Mouse (Mus musculus) right cerebral cortex, postnatal 36 days (tissue): Measurements from ENCODE around the gene Bfsp2.
A peak's percentile ranks its signal among the peaks of the same experiment; 100 is the strongest.
"Not testable (repeated sequence)": the region's sequence is repeated elsewhere in the genome, so short reads cannot be mapped to it uniquely, and the experiment has no call there.

ENCODE experiments used
- DNase-seq, 2 experiments: peaks; one replicate each; pipeline ENCODE4 v3.0.0; 2022; ENCODE audit warnings: low spot score in 2 of 2, mixed read lengths in 1 of 2

Bfsp2 gene

DNA sequence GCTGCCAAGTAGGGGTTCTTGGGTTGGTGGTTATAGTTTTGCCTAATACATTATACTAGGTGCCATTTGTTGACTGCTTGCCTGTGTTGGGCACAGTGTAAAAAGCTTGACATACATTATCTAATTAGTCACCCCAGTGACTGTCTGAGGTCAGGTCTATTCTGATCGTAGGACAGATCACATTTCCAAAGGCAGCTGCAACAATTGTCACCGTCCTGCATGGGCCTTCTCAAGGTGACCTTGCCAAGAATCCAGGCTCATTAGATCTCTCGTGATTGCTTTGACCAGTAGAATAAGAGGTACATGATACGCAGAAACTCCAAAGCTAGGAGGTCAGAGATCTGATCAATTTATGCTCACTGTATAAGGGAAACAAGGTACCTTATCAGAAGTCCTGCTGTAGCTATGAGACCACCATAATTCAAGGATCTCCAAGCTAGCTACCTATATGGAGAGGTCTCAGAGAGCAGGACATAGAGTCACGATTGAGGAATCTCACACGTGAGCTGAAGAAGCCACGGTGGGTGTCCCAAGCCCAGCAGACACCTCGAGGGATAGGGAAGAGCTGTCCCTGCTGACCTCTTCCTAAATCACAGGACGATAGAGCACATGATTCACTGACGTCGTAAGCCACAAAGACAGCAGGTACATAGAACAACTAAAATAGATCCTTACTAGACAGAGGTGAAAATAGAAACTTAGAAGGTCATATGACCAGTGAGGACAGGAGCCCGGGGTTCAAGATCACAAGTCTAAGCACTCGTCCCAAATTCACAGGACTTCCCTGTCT, 49.6 kb downstream of the Bfsp2 start:
- DNase-seq = no peak

GRCm38 (mm10) chr9:103426425-103426824, 53.8 kb downstream of the Bfsp2 start:
- no peak for DNase-seq

- DNase-seq = no peak
Observed at GRCm38 (mm10) chr9:103424869-103425268, 55.4 kb downstream of the Bfsp2 start.

- no peak for DNase-seq
Observed at GRCm38 (mm10) chr9:103423951-103424350, 56.3 kb downstream of the Bfsp2 start.

GRCm38 (mm10) chr9:103423384-103423783, 56.8 kb downstream of the Bfsp2 start:
- DNase-seq = no peak

DNA sequence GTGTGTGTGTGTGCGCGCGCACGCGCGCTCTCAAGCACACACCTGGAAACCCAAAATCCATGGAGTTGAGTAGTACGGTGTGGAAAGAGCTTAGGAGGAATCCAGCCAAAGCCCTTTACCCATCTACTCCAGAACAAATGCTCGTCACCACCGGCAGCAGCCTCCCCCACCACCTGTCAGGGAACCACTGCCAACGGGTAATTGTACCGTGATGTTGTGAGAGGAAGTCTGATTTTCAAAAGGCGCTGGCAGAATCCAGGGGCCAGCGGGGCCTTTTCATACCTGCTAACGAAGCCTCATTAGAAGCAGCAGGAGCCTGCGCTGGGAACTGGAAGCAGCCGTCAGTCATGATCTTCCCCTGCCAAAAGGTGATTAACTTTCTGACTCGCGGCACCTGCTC, 57.4 kb downstream of the Bfsp2 start:
- no peak for DNase-seq

GRCm38 (mm10) chr9:103420844-103421243, 59.4 kb downstream of the Bfsp2 start:
- DNase-seq = no peak

DNA sequence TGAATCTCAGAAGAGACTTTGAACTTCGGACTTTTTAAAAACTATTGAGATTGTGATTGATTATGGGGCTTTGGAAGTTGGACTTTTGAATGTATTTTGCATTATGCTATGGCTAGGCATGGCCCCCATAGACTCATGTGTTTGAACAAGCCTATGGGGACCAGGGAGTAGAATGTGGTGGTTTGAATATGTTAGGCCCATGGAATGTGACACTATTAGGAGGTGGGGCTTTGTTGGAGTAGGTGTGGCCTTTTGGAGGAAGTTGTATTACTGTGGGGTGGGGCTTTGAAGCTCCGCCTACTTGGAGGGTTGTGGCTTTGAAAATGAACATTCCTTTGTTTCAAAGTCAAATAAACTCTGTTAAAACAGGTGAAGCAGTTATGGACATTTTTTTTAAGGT, 61.4 kb downstream of the Bfsp2 start:
- DNase-seq = no peak

DNA sequence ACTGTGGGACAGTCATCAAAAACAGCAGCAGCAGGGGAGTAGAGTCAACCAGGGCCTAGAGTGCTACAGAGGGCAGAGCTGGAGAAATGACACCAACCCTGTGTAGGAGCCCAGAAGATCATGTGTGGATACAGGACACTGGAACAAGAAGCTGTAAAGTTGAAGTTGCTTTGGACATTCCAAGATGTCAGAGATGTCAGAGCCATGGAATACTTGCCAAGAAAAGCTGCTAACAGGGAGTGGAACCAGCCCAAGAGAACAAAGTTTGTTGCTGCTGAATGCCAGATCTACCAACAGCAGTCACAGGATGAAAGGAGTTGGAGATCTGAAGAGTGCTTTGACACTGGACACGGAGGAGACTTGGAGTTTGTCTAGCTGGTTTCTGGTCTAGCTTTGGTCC, 62.0 kb downstream of the Bfsp2 start:
- DNase-seq = not testable (repeated sequence)

DNA sequence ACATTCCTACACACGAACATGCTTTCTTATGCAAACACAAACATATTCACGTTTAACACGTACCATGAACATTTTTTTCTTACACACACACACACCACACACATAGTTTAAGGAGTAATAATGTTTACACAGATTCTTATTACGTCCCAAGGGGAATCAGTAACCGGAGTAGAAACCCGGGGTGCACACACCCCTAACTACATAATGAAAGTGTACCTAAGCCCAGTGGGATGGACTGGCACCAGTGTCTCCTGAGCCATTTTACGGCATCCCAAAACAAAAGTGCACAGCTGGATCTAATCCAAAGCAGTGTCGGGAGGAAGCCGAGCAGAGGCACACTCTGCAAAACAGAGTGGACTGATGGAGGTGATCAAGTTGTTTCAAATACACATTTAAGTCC, 66.8 kb downstream of the Bfsp2 start:
- no peak for DNase-seq

- DNase-seq = no peak
Observed at GRCm38 (mm10) chr9:103409119-103409518, 71.1 kb downstream of the Bfsp2 start.

- no peak for DNase-seq
Observed at GRCm38 (mm10) chr9:103408136-103408777, 72.0 kb downstream of the Bfsp2 start.

DNA sequence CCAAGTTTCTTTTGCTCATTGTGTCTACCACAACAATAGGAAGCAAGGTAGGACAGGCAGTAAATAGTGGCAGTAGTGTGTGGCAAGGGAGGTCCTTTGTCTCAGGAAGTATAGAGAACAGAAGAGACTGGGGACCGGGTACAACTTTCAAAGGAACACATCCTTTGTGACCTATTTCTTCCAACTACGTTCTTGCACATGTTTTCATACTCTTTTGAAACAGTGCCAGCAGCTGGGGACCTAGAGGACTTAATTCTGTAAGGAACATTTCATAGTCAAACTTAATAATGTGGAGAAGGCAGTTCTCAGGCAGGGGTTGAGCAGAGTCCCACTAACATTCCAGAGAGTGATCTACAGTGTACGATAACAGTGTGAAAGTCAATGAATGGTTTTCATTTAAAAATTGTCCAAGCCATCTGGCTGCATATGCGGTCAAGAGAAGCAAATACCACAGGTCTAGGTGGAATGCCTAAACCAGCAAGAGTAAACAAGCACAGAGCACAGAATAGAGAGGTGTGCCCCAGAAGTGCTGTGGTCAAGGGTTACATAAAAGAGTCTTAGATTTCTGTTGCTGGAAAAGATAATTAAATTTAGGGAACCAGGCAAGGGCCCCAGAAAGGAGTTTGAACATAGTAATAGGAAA, 76.8 kb downstream of the Bfsp2 start:
- DNase-seq = no peak

DNA sequence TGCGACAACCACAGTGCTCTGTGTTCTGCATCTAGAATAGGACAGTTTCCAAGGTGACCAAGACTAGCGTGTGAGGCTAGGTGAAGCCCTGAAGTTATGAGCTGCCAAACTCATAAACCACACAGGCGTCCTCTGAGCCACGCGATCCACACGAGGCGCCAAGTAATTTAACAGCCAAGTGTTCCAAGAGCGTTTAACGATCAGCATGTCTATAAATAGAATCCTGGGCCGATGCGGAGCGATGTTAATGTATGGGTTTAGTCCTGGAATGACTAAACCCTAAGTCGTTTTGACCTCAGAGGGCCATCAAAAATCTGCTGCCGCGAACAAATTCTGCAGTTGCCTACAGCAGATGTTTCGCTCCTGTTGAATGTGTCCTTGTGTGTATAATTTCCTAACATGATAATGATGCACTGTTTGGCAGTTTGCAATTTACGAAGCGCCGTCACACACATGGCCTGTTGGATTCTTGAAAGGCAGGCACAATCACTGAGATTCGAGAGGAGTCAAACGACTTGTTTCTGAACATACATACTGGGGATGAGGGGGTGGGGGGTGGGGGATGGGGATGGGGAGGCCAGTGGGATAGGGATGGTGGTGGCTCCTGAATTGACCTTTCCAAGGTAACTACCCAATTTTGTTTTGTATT, 81.6 kb downstream of the Bfsp2 start:
- peak; percentile 2 to 14 for DNase-seq

- DNase-seq = no peak
Observed at GRCm38 (mm10) chr9:103393256-103393655, 87.0 kb downstream of the Bfsp2 start.

GRCm38 (mm10) chr9:103391796-103392372, 88.3 kb downstream of the Bfsp2 start:
- no peak for DNase-seq

GRCm38 (mm10) chr9:103389261-103389660, 91.0 kb downstream of the Bfsp2 start:
- DNase-seq = no peak

- DNase-seq = no peak
Observed at GRCm38 (mm10) chr9:103387011-103387653, 93.1 kb downstream of the Bfsp2 start.

DNA sequence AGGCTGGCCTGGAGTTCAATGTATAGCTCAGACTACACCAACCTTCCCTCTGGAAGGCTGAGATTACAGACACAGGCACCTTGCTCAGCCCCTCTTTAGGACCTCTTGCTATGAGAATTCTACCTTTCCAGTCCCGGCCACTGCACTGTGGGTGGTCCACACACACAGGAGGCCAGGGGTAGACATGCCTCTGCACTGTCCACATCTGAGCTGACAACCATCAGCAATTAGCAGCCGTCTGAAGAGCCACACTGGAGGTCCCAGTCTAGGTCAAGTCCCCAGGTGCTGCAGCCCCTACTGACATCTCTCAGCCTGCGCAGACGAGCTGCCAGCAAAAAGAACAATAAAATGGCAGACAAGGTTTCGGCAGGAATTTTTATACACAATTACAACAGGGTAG, 93.6 kb downstream of the Bfsp2 start:
- DNase-seq = no peak

DNA sequence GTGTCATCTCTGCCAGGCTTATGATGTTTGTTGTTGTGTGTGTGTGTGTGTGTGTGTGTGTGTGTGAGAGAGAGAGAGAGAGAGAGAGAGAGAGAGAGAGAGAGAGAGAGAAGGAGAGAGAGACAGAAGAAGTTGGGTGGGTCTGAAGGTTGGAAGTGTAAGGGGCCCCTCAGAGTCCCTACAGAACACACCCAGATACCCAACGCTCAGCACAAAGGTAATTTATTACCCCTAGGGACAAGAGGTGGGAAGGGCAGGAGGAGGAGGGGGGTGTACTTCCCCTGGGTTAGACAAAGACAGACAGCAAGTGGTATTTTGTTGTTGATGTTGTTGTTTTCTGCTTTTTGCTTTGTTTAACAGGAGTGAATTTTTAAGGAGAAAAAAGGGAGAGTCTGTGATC, 94.6 kb downstream of the Bfsp2 start:
- DNase-seq = no peak

DNA sequence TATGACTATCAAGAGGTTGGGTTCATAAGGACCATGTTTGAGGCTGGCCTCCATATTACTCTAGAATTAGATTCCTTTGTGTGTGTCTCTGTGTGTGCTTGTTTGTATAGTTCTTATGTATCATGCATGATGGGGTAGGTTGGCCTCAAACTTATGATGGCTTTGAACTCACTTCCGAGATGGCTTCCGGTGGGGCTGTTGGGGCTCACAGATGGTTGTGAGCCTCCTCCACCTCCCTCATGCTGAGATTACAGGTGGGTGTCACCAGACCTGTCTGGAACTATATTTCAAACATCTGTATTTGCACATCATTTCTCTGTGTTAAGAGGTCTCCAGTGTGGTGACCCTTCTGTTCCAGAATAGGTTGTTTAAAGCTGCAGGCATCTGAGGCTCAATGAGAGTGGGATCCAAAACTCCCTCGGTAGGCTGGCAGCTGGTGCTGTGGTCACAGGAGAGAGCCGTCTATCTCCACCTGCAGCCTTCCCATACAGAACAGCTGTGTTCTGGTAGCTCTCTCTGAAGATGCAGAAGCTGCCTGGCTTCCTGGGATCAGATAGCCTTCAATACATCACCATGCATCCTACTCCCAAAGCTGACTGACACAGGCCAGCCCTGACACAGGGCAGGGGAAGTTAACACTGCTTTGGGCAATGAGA, 96.0 kb downstream of the Bfsp2 start:
- no peak for DNase-seq
